Comparison of ENCODE assay signal across 8 mouse cellular contexts in the genomic region with DNA sequence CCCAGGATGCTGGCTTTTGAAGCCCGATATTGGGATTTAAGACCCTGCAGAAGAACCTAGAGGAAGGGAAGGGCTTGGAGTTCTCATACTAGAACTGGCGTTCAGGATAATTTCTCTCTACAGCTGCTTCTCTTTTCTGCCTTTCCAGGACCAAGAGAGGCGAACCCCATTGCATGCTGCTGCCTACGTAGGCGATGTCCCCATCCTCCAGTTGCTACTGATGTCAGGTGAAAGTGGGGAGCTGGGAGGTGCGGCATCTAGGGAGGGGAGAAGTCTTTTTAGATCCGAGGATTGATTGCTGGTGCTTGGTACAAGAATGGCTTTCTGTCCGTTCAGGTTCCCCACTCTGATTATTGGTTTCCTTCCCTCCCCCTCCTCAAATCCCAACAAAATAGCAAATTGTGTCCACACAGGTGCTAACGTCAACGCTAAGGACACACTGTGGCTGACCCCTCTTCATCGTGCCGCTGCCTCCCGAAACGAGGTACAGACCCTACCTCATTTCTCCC. TPM values are rescaled to one million over a fixed set of nuclear protein-coding genes. Genes with fewer than 3 reads are reported as not detected.
DNase-seq lines count a peak whose midpoint lies in the region; ATAC-seq and TF ChIP-seq lines count a peak whose summit lies in the region.

No protein-coding gene starts in this region.

- intact Hi-C loops in heart, postnatal 10 days (cut with DNase I) = no loop called here

- peaks cover 9 to 19% of the 10 kb centered on the region in 2 experiments for H3K4me1 ChIP-seq in heart, embryonic 14.5 days (ENCODE audit: control insufficient read depth in 2 of 2, insufficient read depth in 2 of 2, low read length in 2 of 2)
- peaks cover 0 to 11% of the 10 kb centered on the region in 2 experiments for H3K4me1 ChIP-seq in MEL (ENCODE audit: control insufficient read depth in 1 of 2, insufficient read depth in 2 of 2, low read length in 2 of 2)
- H3K4me1 ChIP-seq in hindbrain, embryonic 10.5 days (replicated peaks) = peaks cover 28% of the 10 kb centered on the region
- H3K4me1 ChIP-seq in midbrain, embryonic 11.5 days (ENCODE audit: control insufficient read depth, insufficient read depth, low read length) = peaks cover 13% of the 10 kb centered on the region

- H3K79me2 ChIP-seq in MEL (ENCODE audit: control insufficient read depth, insufficient read depth, low read length, poor library complexity) = peaks cover 22% of the 10 kb centered on the region

- peaks cover 46% of the 10 kb centered on the region for H3K36me3 ChIP-seq in heart, embryonic 14.5 days (ENCODE audit: control insufficient read depth, insufficient read depth, low read length)
- H3K36me3 ChIP-seq in MEL (ENCODE audit: control insufficient read depth in 1 of 2, insufficient read depth in 2 of 2, low read length in 2 of 2) = peaks cover 2 to 6% of the 10 kb centered on the region in 2 experiments
- H3K36me3 ChIP-seq in hindbrain, embryonic 10.5 days = peaks cover 51% of the 10 kb centered on the region
- peaks cover 22% of the 10 kb centered on the region; the same call in 1 of the 2 replicates for H3K36me3 ChIP-seq in midbrain, embryonic 11.5 days (ENCODE audit: control insufficient read depth, insufficient read depth, low read length)

- peak overlapping the region in 1 of 2 experiments; percentile 93; a peak in 2 of 4 replicates for H3K27ac ChIP-seq in heart, embryonic 14.5 days (replicated peaks in 1 of 2; ENCODE audit: control insufficient read depth in 1 of 2, insufficient read depth in 1 of 2, low read depth in 2 of 2, low read length in 2 of 2)
- H3K27ac ChIP-seq in MEL (ENCODE audit: control insufficient read depth, low read depth, low read length) = no peak overlapping the region
- peak overlapping the region; percentile 98 for H3K27ac ChIP-seq in hindbrain, embryonic 10.5 days
- H3K27ac ChIP-seq in midbrain, embryonic 11.5 days (ENCODE audit: low read depth, low read length) = peak overlapping the region; percentile 89; the same call in 1 of the 2 replicates

- TF ChIP-seq RAD21 in MEL (IDR thresholded peaks at IDR 0.05; ENCODE audit: low read depth, low read length) = no peak

- no peak for TF ChIP-seq EP300 in MEL (IDR thresholded peaks at IDR 0.05; ENCODE audit: low read depth in 1 of 2, low read length in 2 of 2)

- TF ChIP-seq POLR2A in MEL (IDR thresholded peaks at IDR 0.05; ENCODE audit: control insufficient read depth in 1 of 2, insufficient read depth in 1 of 2, low read depth in 1 of 2, low read length in 2 of 2, poor library complexity in 1 of 2) = no peak

- peak overlapping the region; percentile 58 to 84 for H3K4me3 ChIP-seq in heart, embryonic 14.5 days (ENCODE audit: control insufficient read depth in 1 of 2, insufficient read depth in 1 of 2, low read depth in 1 of 2, low read length in 2 of 2)
- peak overlapping the region; percentile 90 to 99 for H3K4me3 ChIP-seq in MEL (ENCODE audit: control insufficient read depth in 1 of 2, insufficient read depth in 1 of 2, low read depth in 2 of 2, low read length in 2 of 2)
- peak overlapping the region; percentile 98 for H3K4me3 ChIP-seq in hindbrain, embryonic 10.5 days
- H3K4me3 ChIP-seq in midbrain, embryonic 11.5 days (ENCODE audit: low read depth, low read length) = peak overlapping the region; percentile 99

- no peaks in the 10 kb centered on the region for H3K9me3 ChIP-seq in heart, embryonic 14.5 days (ENCODE audit: control insufficient read depth, low read length)
- no peaks in the 10 kb centered on the region for H3K9me3 ChIP-seq in MEL (replicated peaks; ENCODE audit: insufficient read depth, low read length)
- H3K9me3 ChIP-seq in hindbrain, embryonic 10.5 days = no peaks in the 10 kb centered on the region
- H3K9me3 ChIP-seq in midbrain, embryonic 11.5 days (ENCODE audit: control insufficient read depth, low read length) = no peaks in the 10 kb centered on the region

- no peak for DNase-seq in heart, postnatal 10 days
- DNase-seq in MEL (ENCODE audit: low read depth, low spot score) = no peak
- DNase-seq in hindbrain, embryonic 10.5 days (ENCODE audit: low spot score) = no peak
- DNase-seq in midbrain, embryonic 11.5 days (ENCODE audit: low spot score, missing footprints) = no peak
- no peak for DNase-seq in layer of hippocampus, postnatal 14 days (ENCODE audit: low spot score in 2 of 2)
- no peak for DNase-seq in embryo, embryonic 9.5 days (ENCODE audit: extremely low spot score)
- no peak for DNase-seq in gastrocnemius, postnatal 25 days

- peak overlapping the region; percentile 95 for H3K9ac ChIP-seq in heart, embryonic 14.5 days (ENCODE audit: low read length)
- H3K9ac ChIP-seq in MEL (ENCODE audit: control insufficient read depth, low read depth, low read length, poor library complexity, severe bottlenecking) = peak overlapping the region; percentile 97
- peak overlapping the region; percentile 98 for H3K9ac ChIP-seq in midbrain, embryonic 11.5 days (ENCODE audit: low read length)

- peak overlapping the region; percentile 90 for H3K4me2 ChIP-seq in heart, embryonic 14.5 days (ENCODE audit: low read length)
- peak overlapping the region; percentile 72 for H3K4me2 ChIP-seq in midbrain, embryonic 11.5 days

- WGBS in heart, embryonic 14.5 days = 63% methylated on average over 14 of the region's 14 CpGs
- 61% methylated on average over 14 of the region's 14 CpGs for WGBS in hindbrain, embryonic 10.5 days
- WGBS in midbrain, embryonic 11.5 days = 55% methylated on average over 14 of the region's 14 CpGs

- no peak for TF ChIP-seq CTCF in MEL (IDR thresholded peaks at IDR 0.05 in 2 of 3, conservative IDR thresholded peaks at IDR 0.05 in 1 of 3; ENCODE audit: control insufficient read depth in 1 of 3, insufficient read depth in 1 of 3, low read depth in 2 of 3, low read length in 3 of 3, poor library complexity in 1 of 3, severe bottlenecking in 1 of 3)

- ATAC-seq in heart, embryonic 14.5 days (ENCODE audit: insufficient number of reproducible peaks, insufficient read depth, low FRiP score, low read depth) = no peak
- ATAC-seq in midbrain, embryonic 11.5 days (ENCODE audit: low FRiP score) = no peak

- no peaks in the 10 kb centered on the region for H3K27me3 ChIP-seq in heart, embryonic 14.5 days (ENCODE audit: control insufficient read depth, insufficient read depth, low read length)
- no peaks in the 10 kb centered on the region for H3K27me3 ChIP-seq in MEL (ENCODE audit: control insufficient read depth in 1 of 2, insufficient read depth in 2 of 2, low read length in 2 of 2)
- no peaks in the 10 kb centered on the region for H3K27me3 ChIP-seq in hindbrain, embryonic 10.5 days (ENCODE audit: insufficient read depth, poor library complexity, severe bottlenecking)
- H3K27me3 ChIP-seq in midbrain, embryonic 11.5 days (ENCODE audit: control insufficient read depth, insufficient read depth, low read length) = no peaks in the 10 kb centered on the region

RNA-seq across cellular contexts. Expression of a gene that starts 1.1 kb away (rescaled TPM):
- polyA plus RNA-seq in heart, embryonic 14.5 days (2014; fragmentation: Nextera tagmentation; extraction: Ambion mirVana) = 7.9 and 9.9 TPM in 2 replicates
- total RNA-seq in heart, postnatal 10 days (2021) = 10 to 100 TPM; 43.1 to 43.7 TPM
- 9.5 and 10.0 TPM in 2 replicates for total RNA-seq in MEL (2012; rRNA removed)
- polyA plus RNA-seq in MEL (2012; ENCODE audit: insufficient read depth in 1 of 2, insufficient read length in 2 of 2, low read depth in 1 of 2, low replicate concordance in 2 of 2, missing spikeins in 1 of 2) = 10 to 100 TPM in 1 of 2 experiments, not detected in 1; 39.9 TPM
- polyA plus RNA-seq in hindbrain, embryonic 10.5 days (2016; fragmentation: Nextera tagmentation; extraction: Ambion mirVana) = 9.6 and 10.3 TPM in 2 replicates
- 7.5 and 8.6 TPM in 2 replicates for polyA plus RNA-seq in midbrain, embryonic 11.5 days (2014; fragmentation: Nextera tagmentation; extraction: Ambion mirVana)
- total RNA-seq in layer of hippocampus, postnatal 14 days (2021) = 10 to 100 TPM; 83.6 to 86.7 TPM
- 10 to 100 TPM; 61.5 to 70.1 TPM for total RNA-seq in gastrocnemius, postnatal 25 days (2021)

RNA-seq across cellular contexts. Expression of a gene that starts 9.2 kb away (rescaled TPM):
- 23.5 TPM in 2 replicates for polyA plus RNA-seq in heart, embryonic 14.5 days (2014; fragmentation: Nextera tagmentation; extraction: Ambion mirVana)
- total RNA-seq in heart, postnatal 10 days (2021) = 100 to 1,000 TPM; 156 to 159 TPM
- 6.8 and 7.7 TPM in 2 replicates for total RNA-seq in MEL (2012; rRNA removed)
- polyA plus RNA-seq in MEL (2012; ENCODE audit: insufficient read depth in 1 of 2, insufficient read length in 2 of 2, low read depth in 1 of 2, low replicate concordance in 2 of 2, missing spikeins in 1 of 2) = 10 to 100 TPM in 1 of 2 experiments, not detected in 1; 14.1 TPM
- 14.5 and 21.6 TPM in 2 replicates for polyA plus RNA-seq in hindbrain, embryonic 10.5 days (2016; fragmentation: Nextera tagmentation; extraction: Ambion mirVana)
- 23.1 and 23.4 TPM in 2 replicates for polyA plus RNA-seq in midbrain, embryonic 11.5 days (2014; fragmentation: Nextera tagmentation; extraction: Ambion mirVana)
- total RNA-seq in layer of hippocampus, postnatal 14 days (2021) = 10 to 100 TPM; 60.0 to 62.1 TPM
- total RNA-seq in gastrocnemius, postnatal 25 days (2021) = 100 to 1,000 TPM; 443 to 454 TPM

RNA-seq across cellular contexts. Expression of a gene that starts 23.0 kb away (rescaled TPM):
- not detected in 2 replicates for polyA plus RNA-seq in heart, embryonic 14.5 days (2014; fragmentation: Nextera tagmentation; extraction: Ambion mirVana)
- not detected for total RNA-seq in heart, postnatal 10 days (2021)
- not detected in 2 replicates for total RNA-seq in MEL (2012; rRNA removed)
- polyA plus RNA-seq in MEL (2012; ENCODE audit: insufficient read depth in 1 of 2, insufficient read length in 2 of 2, low read depth in 1 of 2, low replicate concordance in 2 of 2, missing spikeins in 1 of 2) = not detected
- polyA plus RNA-seq in hindbrain, embryonic 10.5 days (2016; fragmentation: Nextera tagmentation; extraction: Ambion mirVana) = 0.55 TPM in 1 of 2 replicates, not detected in the other
- polyA plus RNA-seq in midbrain, embryonic 11.5 days (2014; fragmentation: Nextera tagmentation; extraction: Ambion mirVana) = not detected in 2 replicates
- under 1 TPM in 1 of 2 experiments, not detected in 1; 0.60 TPM for total RNA-seq in layer of hippocampus, postnatal 14 days (2021)
- total RNA-seq in gastrocnemius, postnatal 25 days (2021) = not detected

RNA-seq across cellular contexts. Expression of a gene that starts 33.3 kb away (rescaled TPM):
- polyA plus RNA-seq in heart, embryonic 14.5 days (2014; fragmentation: Nextera tagmentation; extraction: Ambion mirVana) = 64.5 and 66.6 TPM in 2 replicates
- 10 to 100 TPM; 42.5 to 44.7 TPM for total RNA-seq in heart, postnatal 10 days (2021)
- 33.7 and 39.9 TPM in 2 replicates for total RNA-seq in MEL (2012; rRNA removed)
- polyA plus RNA-seq in MEL (2012; ENCODE audit: insufficient read depth in 1 of 2, insufficient read length in 2 of 2, low read depth in 1 of 2, low replicate concordance in 2 of 2, missing spikeins in 1 of 2) = 100 to 1,000 TPM; 166 to 249 TPM
- 144 and 147 TPM in 2 replicates for polyA plus RNA-seq in hindbrain, embryonic 10.5 days (2016; fragmentation: Nextera tagmentation; extraction: Ambion mirVana)
- polyA plus RNA-seq in midbrain, embryonic 11.5 days (2014; fragmentation: Nextera tagmentation; extraction: Ambion mirVana) = 131 and 154 TPM in 2 replicates
- total RNA-seq in layer of hippocampus, postnatal 14 days (2021) = 10 to 100 TPM; 94.5 TPM
- total RNA-seq in gastrocnemius, postnatal 25 days (2021) = 10 to 100 TPM; 44.7 to 47.9 TPM

RNA-seq across cellular contexts. Expression of a gene that starts 33.5 kb away (rescaled TPM):
- polyA plus RNA-seq in heart, embryonic 14.5 days (2014; fragmentation: Nextera tagmentation; extraction: Ambion mirVana) = 23.7 and 24.6 TPM in 2 replicates
- 10 to 100 TPM; 24.0 to 24.8 TPM for total RNA-seq in heart, postnatal 10 days (2021)
- total RNA-seq in MEL (2012; rRNA removed) = 25.4 and 28.1 TPM in 2 replicates
- polyA plus RNA-seq in MEL (2012; ENCODE audit: insufficient read depth in 1 of 2, insufficient read length in 2 of 2, low read depth in 1 of 2, low replicate concordance in 2 of 2, missing spikeins in 1 of 2) = 10 to 100 TPM in 1 of 2 experiments, not detected in 1; 27.4 TPM
- 46.7 and 48.0 TPM in 2 replicates for polyA plus RNA-seq in hindbrain, embryonic 10.5 days (2016; fragmentation: Nextera tagmentation; extraction: Ambion mirVana)
- 43.1 and 43.8 TPM in 2 replicates for polyA plus RNA-seq in midbrain, embryonic 11.5 days (2014; fragmentation: Nextera tagmentation; extraction: Ambion mirVana)
- total RNA-seq in layer of hippocampus, postnatal 14 days (2021) = 10 to 100 TPM; 67.2 to 72.0 TPM
- 10 to 100 TPM; 10.7 to 11.5 TPM for total RNA-seq in gastrocnemius, postnatal 25 days (2021)
